Mouse (Mus musculus): ENCODE measurements around the gene Slc2a4. TPM values are rescaled to one million over a fixed set of nuclear protein-coding genes. Genes with fewer than 3 reads are reported as not detected.

Slc2a4 gene
- polyA plus RNA-seq, 1 experiment from 2014 or later: 25.9 TPM

DNA sequence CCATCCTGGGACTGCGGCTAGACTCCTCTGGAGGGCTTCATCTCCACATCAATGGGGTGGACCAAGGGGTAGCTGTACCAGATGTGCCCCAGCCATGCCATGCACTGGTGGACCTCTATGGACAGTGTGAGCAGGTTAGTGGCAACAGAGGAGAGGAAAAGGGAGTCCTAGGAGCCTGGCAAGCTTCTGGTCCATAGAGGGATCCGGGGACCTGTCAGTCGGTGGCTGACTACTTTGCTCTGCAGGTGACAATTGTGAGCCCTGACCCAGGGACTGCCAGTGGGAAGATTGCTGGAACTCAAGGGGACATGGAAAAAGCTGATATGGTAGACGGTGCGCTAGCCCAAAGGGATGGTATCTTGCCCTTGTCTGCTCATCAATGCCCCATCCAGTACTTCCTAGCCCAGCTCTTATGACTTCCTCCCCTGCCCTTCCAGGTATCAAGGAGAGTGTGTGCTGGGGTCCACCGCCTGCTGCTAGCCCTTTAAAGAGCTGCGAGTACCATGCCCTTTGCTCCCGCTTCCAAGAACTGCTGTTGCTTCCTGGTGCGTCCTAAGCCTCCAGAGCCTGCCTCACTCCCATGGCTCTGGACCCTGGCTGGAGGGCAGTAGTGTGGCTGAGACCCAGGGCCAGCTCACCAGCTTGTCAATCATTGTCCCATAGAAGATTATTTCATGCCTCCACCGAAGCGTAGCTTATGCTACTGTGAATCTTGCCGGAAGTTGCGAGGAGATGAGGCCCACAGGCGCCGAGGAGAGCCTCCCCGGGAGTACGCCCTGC is 37.0 kb downstream of the Slc2a4 start:
- Histone ChIP-seq H3K4me2 (no peak overlapping the region), H3K4me1 (replicated peaks) (peaks cover 25% of the 10 kb centered on the region), H3K9ac (no peak overlapping the region), H3K27ac (ENCODE audit: poor library complexity, severe bottlenecking) (no peak overlapping the region), H3K36me3 (peaks cover 86% of the 10 kb centered on the region), H3K9me3 (replicated peaks) (no peaks in the 10 kb centered on the region), H3K4me3 (no peak overlapping the region), H3K27me3 (replicated peaks) (no peaks in the 10 kb centered on the region)
- WGBS: 93% methylated on average over 17 of the region's 17 CpGs
- ATAC-seq (ENCODE audit: insufficient number of reproducible peaks, low FRiP score): no peak

DNA sequence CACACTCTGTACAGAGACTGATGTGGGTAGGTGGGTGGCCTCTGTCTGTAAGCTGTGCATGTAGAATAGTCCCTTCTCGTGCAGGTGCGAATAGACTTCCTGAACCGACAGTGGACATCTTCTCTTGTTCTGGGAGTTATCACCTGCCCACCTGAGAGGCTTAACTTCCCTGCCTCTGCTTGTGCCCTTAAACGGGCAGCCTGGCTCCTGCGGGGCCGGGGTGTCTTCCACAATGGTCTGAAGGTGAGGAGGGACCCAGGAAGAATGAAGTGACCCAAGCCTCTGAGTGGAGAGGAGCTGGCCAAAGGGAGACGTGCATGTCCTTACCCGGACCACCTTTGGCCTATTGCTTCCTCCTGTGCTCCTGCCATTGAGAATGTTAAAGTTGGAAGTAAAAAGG is 37.8 kb downstream of the Slc2a4 start:
- Histone ChIP-seq H3K27ac (ENCODE audit: poor library complexity, severe bottlenecking) (no peak overlapping the region), H3K36me3 (peaks cover 86% of the 10 kb centered on the region), H3K4me2 (no peak overlapping the region), H3K9me3 (replicated peaks) (no peaks in the 10 kb centered on the region), H3K4me3 (no peak overlapping the region), H3K9ac (no peak overlapping the region), H3K4me1 (replicated peaks) (peaks cover 17% of the 10 kb centered on the region), H3K27me3 (replicated peaks) (no peaks in the 10 kb centered on the region)
- ATAC-seq (ENCODE audit: insufficient number of reproducible peaks, low FRiP score): no peak
- WGBS: 92% methylated on average over 8 of the region's 8 CpGs

DNA sequence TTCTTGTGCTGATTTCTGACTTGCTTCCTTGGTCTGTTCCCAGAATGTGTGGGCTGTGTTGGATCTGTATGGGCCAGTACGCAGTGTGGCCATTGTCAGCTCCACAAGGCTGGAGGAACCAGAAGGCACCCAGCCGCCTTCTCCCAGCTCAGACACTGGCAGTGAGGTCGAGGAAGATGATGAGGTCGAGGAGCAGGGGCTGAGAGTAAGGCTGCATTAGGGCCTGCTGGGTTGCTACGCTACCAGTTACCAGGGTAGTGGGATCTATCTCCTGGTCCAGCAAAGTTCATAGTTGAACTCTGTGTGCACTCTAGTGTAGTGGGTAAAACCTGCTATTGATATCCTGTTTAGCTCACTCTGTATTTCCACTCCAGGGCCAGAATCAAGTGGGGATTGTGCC is 38.8 kb downstream of the Slc2a4 start:
- Histone ChIP-seq H3K4me2 (no peak overlapping the region), H3K9me3 (replicated peaks) (no peaks in the 10 kb centered on the region), H3K4me3 (no peak overlapping the region), H3K36me3 (peaks cover 91% of the 10 kb centered on the region), H3K27me3 (replicated peaks) (no peaks in the 10 kb centered on the region), H3K9ac (no peak overlapping the region), H3K27ac (ENCODE audit: poor library complexity, severe bottlenecking) (no peak overlapping the region), H3K4me1 (replicated peaks) (peaks cover 8% of the 10 kb centered on the region)
- 87% methylated on average over 5 of the region's 5 CpGs for WGBS
- ATAC-seq (ENCODE audit: insufficient number of reproducible peaks, low FRiP score): no peak

DNA sequence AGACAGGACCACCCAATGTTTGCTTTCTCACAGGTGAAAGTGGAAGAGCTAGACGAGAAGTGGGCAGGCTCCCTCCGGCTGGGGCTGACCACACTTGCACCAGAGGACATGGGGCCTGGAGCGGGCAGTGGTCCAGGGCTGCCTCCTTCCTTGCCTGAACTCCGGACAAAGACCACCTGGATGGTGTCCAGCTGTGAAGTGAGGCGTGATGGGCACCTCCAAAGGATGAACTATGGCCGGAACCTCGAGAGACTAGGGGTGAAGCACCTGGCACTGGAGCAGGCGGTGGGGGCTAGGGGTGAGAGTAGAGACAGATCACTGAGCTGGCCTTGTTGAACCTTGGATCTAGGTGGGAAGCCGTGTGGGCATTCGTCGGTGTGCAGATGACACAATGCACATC is 39.3 kb downstream of the Slc2a4 start:
- no peak overlapping the region for H3K9ac ChIP-seq
- no peak for ATAC-seq (ENCODE audit: insufficient number of reproducible peaks, low FRiP score)
- H3K27ac ChIP-seq (ENCODE audit: poor library complexity, severe bottlenecking): no peak overlapping the region

DNA sequence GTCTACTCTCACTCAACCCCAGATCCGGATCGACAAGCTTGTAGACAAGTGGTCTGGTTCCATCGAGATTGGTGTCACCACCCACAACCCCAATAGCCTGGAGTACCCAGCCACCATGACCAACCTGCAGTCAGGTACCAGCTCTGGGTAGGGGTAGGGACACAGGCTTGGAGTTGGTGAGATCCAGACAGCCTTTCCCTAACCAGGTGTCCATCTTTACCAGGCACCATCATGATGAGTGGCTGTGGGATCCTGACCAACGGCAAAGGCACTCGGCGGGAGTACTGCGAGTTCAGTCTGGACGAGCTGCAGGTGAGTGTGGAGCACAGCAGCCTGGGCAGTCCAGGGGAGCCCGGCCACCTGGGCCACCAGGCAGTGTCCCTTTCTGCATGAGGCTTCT is 43.7 kb downstream of the Slc2a4 start:
- Histone ChIP-seq H3K9ac (no peak overlapping the region), H3K27me3 (replicated peaks) (no peaks in the 10 kb centered on the region), H3K9me3 (replicated peaks) (no peaks in the 10 kb centered on the region), H3K4me3 (no peak overlapping the region), H3K4me2 (no peak overlapping the region), H3K36me3 (peaks cover 59% of the 10 kb centered on the region), H3K27ac (ENCODE audit: poor library complexity, severe bottlenecking) (no peak overlapping the region), H3K4me1 (replicated peaks) (peaks cover 24% of the 10 kb centered on the region)
- 94% methylated on average over 9 of the region's 9 CpGs for WGBS
- ATAC-seq (ENCODE audit: insufficient number of reproducible peaks, low FRiP score): no peak

More for the DNA sequence above, 39.3 kb downstream of the Slc2a4 start:
- H3K9me3 ChIP-seq (replicated peaks): no peaks in the 10 kb centered on the region
- WGBS: 96% methylated on average over 11 of the region's 11 CpGs
- H3K4me3 ChIP-seq: no peak overlapping the region
- peaks cover 7% of the 10 kb centered on the region for H3K4me1 ChIP-seq (replicated peaks)
- H3K27me3 ChIP-seq (replicated peaks): no peaks in the 10 kb centered on the region
- H3K4me2 ChIP-seq: no peak overlapping the region
- H3K36me3 ChIP-seq: peaks cover 97% of the 10 kb centered on the region

DNA sequence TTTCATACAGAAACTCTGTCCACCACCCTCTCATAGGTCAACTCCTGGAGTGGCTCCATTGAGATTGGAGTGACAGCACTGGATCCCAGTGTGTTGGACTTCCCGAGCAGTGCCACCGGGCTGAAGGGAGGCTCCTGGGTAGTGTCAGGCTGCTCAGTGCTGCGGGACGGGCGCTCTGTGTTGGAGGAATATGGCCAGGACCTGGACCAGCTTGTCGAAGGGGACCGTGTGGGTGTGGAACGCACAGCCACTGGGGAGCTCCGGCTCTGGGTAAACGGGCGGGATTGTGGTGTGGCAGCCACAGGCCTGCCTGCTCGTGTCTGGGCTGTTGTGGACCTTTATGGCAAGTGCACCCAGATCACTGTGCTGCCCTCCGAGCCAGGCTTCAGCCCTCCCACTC is 45.0 kb downstream of the Slc2a4 start:
- Histone ChIP-seq H3K9ac (peak overlapping the region; percentile 99), H3K27ac (ENCODE audit: poor library complexity, severe bottlenecking) (no peak overlapping the region), H3K27me3 (replicated peaks) (no peaks in the 10 kb centered on the region), H3K4me3 (peak overlapping the region; percentile 96), H3K4me2 (peak overlapping the region; percentile 96), H3K9me3 (replicated peaks) (no peaks in the 10 kb centered on the region), H3K36me3 (peaks cover 46% of the 10 kb centered on the region), H3K4me1 (replicated peaks) (peaks cover 37% of the 10 kb centered on the region)
- WGBS: 87% methylated on average over 13 of the region's 13 CpGs
- no peak for ATAC-seq (ENCODE audit: insufficient number of reproducible peaks, low FRiP score)

DNA sequence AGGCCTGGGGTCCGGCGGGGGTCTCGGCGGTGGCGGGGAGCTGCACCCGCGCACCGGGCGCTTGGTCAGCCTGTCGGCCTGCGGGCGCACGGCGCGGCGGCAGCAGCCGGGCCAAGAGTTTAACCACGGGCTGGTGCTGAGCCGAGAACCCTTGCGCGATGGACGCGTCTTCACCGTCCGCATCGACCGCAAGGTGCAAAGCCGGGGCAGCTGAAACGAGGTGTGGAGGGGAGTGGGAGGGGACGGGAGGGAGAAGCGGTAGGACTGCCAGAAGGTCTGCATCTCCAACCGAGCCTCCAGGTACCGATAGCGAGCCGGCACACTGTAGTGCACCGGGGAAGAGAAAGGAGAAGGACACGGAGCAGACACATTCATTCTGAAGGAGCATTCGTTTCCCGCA is 46.0 kb downstream of the Slc2a4 start:
- peak overlapping the region; percentile 96 for H3K4me2 ChIP-seq
- H3K27ac ChIP-seq (ENCODE audit: poor library complexity, severe bottlenecking): peak overlapping the region; percentile 97
- no peaks in the 10 kb centered on the region for H3K9me3 ChIP-seq (replicated peaks)
- no peak for ATAC-seq (ENCODE audit: insufficient number of reproducible peaks, low FRiP score)
- H3K36me3 ChIP-seq: peaks cover 36% of the 10 kb centered on the region
- under 1% methylated on average over 39 of the region's 39 CpGs for WGBS
- peak overlapping the region; percentile 96 for H3K4me3 ChIP-seq
- no peaks in the 10 kb centered on the region for H3K27me3 ChIP-seq (replicated peaks)
- peak overlapping the region; percentile 99 for H3K9ac ChIP-seq
- peaks cover 37% of the 10 kb centered on the region for H3K4me1 ChIP-seq (replicated peaks)

DNA sequence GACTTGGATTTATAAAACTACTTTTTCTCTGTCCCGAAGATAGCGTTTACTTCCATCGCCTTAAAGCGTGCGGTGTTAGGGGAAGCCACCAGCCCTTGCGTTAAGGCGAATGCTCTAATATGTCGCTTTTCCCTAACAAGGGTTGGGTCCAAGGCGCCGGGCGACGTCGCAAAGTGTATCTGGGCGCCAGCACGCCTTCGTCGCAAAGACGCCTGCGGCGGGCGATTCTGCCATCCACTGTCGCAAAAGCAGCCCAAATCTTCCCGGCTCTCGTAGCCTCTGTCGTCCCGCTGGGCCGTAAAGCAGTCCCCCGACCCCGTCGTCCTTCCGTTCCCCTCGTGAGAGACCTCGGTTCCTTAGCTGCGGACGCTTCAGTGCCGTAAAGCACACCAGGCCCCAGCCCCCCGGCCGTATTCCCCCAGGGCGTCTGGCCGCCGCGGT is 46.6 kb downstream of the Slc2a4 start:
- H3K27ac ChIP-seq (ENCODE audit: poor library complexity, severe bottlenecking): peak overlapping the region; percentile 97
- no peaks in the 10 kb centered on the region for H3K27me3 ChIP-seq (replicated peaks)
- H3K4me2 ChIP-seq: peak overlapping the region; percentile 96
- no peaks in the 10 kb centered on the region for H3K9me3 ChIP-seq (replicated peaks)
- WGBS: under 1% methylated on average over 42 of the region's 42 CpGs
- peak overlapping the region; percentile 99 for H3K9ac ChIP-seq
- H3K36me3 ChIP-seq: peaks cover 30% of the 10 kb centered on the region
- H3K4me1 ChIP-seq (replicated peaks): peaks cover 37% of the 10 kb centered on the region
- peak; percentile 77 for ATAC-seq (ENCODE audit: insufficient number of reproducible peaks, low FRiP score)
- peak overlapping the region; percentile 96 for H3K4me3 ChIP-seq

DNA sequence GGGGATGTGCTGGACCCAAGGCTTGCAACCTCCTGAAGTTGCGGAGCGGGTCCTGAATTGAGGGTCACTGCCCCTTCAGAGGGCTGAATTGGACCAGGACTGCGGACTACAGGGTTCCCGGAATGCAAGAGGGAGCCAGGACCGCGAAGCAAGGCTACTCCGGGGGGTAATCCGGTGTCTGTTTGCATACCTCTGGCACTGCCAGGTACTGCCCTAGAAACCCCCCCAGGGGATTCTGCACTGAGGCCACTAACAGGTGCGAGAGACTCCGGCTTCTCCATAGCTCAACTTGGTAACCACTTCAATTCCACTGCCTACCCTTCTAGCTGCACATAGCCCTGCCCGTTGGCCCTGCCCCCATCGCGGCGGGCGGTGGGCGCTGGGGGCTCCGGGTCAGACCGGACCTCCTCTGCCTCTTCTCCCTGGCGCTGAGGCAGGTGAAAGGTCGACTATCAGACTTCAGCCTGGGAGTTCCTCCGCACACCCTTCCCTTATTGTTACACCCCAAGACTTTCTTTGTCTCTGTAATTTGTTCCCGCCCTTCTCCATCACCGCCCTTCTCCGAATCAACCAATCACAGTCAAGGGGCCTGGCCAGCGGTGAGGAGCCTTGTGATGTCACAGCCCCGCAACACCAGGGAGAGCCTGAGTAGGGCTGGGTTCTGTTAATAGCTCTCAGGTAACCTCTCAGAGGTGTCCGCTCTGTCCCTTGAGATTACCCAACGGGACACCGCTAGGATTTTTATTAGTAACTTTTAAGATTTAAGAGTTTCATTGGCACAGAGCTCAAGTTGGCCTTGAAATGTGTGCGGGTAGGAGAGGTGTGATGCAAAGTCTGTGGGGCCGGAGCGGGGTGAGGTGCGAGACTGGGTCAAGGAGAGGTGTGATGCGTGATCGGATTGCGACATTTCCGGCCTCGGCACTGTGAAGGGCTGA is 47.2 kb downstream of the Slc2a4 start, which contains the start of the genes 2810408A11Rik and Neurl4:
TSS of gene 2810408A11Rik (minus strand) at position 517 of the 935 bp plus-strand sequence.
TSS of gene Neurl4 (plus strand) at position 602 of the 935 bp plus-strand sequence.
- peaks cover 37% of the 10 kb centered on the region for H3K4me1 ChIP-seq (replicated peaks)
- WGBS: under 1% methylated on average over 38 of the region's 38 CpGs
- H3K4me2 ChIP-seq: peak within 1 kb of the TSS; percentile 96
- H3K9me3 ChIP-seq (replicated peaks): no peaks in the 10 kb centered on the region
- H3K27ac ChIP-seq (ENCODE audit: poor library complexity, severe bottlenecking): peak within 1 kb of the TSS; percentile 97
- H3K36me3 ChIP-seq: peaks cover 23% of the 10 kb centered on the region
- no peaks in the 10 kb centered on the region for H3K27me3 ChIP-seq (replicated peaks)
- ATAC-seq (ENCODE audit: insufficient number of reproducible peaks, low FRiP score): peak; percentile 92
- H3K9ac ChIP-seq: peak within 1 kb of the TSS; percentile 99
- H3K4me3 ChIP-seq: peak within 1 kb of the TSS; percentile 96

DNA sequence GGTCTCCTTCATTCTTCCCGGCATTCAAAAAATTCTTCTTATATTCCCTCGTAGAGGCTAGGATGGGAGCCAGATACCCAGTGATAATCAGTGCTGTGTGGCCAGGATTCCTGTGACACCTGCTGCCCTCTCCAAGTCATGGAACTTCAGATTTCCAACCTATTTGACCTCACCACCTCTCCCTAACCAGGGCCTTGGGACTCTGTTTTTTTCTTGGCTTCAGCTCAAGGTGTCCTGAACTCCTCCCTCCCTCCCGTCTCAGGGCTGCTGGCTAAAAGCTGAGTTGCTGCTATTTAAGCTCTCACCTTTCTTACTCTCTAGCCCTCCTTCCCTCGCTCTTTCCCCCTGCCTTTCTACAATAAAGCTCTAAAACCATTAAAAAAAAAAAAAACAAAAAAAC is 48.1 kb downstream of the Slc2a4 start:
- peak overlapping the region; percentile 96 for H3K4me2 ChIP-seq
- peak overlapping the region; percentile 96; the same call in 1 of the 2 replicates for H3K4me3 ChIP-seq
- H3K9ac ChIP-seq: peak overlapping the region; percentile 55
- ATAC-seq (ENCODE audit: insufficient number of reproducible peaks, low FRiP score): no peak
- no peaks in the 10 kb centered on the region for H3K9me3 ChIP-seq (replicated peaks)
- H3K4me1 ChIP-seq (replicated peaks): peaks cover 37% of the 10 kb centered on the region
- WGBS: 25% methylated on average over 4 of the region's 4 CpGs
- no peak overlapping the region for H3K27ac ChIP-seq (ENCODE audit: poor library complexity, severe bottlenecking)
- H3K36me3 ChIP-seq: peaks cover 15% of the 10 kb centered on the region
- no peaks in the 10 kb centered on the region for H3K27me3 ChIP-seq (replicated peaks)

DNA sequence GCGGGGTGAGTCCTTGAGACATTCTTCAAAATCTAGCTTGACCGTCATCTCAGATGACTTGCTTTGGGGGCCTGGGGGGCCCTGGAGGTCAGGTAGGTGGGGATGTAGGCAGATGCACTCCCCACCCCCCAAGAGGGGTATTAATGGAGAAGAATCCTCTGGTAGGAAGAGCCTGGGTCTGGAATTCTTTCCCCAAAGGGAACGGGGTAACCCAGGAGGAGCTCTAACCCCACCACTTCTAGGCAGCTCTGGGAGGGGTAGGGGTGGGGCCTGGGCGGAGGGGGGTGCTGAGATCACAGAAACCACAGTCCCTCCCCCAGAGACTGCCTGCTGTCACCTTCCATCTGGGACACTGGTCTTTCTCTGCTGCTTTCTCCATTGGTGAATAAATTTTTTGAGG is 52.7 kb downstream of the Slc2a4 start, which contains the start of gene Acap1:
TSS of gene Acap1 (minus strand) at position 249 of the 400 bp plus-strand sequence.
- H3K4me2 ChIP-seq: no peak within 1 kb of the TSS
- H3K27me3 ChIP-seq (replicated peaks): no peaks in the 10 kb centered on the region
- no peaks in the 10 kb centered on the region for H3K36me3 ChIP-seq
- no peak within 1 kb of the TSS for H3K9ac ChIP-seq
- no peak within 1 kb of the TSS for H3K27ac ChIP-seq (ENCODE audit: poor library complexity, severe bottlenecking)
- H3K4me3 ChIP-seq: no peak within 1 kb of the TSS
- no peak for ATAC-seq (ENCODE audit: insufficient number of reproducible peaks, low FRiP score)
- WGBS: 75% methylated on average over 4 of the region's 4 CpGs
- peaks cover 40% of the 10 kb centered on the region for H3K4me1 ChIP-seq (replicated peaks)
- no peaks in the 10 kb centered on the region for H3K9me3 ChIP-seq (replicated peaks)

All from heart, embryonic 12.5 days (tissue).